Mouse (Mus musculus): ENCODE measurements around the gene Pdzd7. TPM values are rescaled to one million over a fixed set of nuclear protein-coding genes. Genes with fewer than 3 reads are reported as not detected.
A peak's percentile ranks its signal among the peaks of the same experiment; 100 is the strongest.

Pdzd7 gene
- polyA plus RNA-seq, 1 experiment from 2014 or later: 0.40 TPM

DNA sequence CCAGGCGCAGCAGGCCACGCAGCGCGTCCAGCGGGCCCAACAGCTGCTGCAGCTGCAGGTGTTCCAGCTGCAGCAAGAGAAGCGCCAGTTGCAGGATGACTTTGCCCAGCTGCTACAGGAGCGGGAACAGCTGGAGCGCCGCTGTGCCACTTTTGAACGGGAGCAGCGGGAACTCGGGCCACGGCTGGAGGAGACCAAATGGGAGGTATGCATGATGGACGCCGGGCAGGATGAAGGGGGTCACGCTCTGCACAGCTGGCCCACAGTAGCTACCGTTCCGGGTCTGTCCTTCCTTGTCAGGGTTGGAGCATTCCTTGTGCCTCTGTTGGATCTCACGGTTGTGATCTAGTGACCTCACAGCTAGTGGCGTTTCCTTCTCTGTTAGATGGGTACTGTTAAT is 20.7 kb downstream of the Pdzd7 start:
- H3K27ac ChIP-seq: no peak overlapping the region
- H3K9me3 ChIP-seq: no peaks in the 10 kb centered on the region
- H3K4me1 ChIP-seq (replicated peaks): peaks cover 38% of the 10 kb centered on the region
- peaks cover 33% of the 10 kb centered on the region for H3K36me3 ChIP-seq
- no peak overlapping the region for H3K4me2 ChIP-seq (replicated peaks)
- no peaks in the 10 kb centered on the region for H3K27me3 ChIP-seq (replicated peaks)
- no peak overlapping the region for H3K4me3 ChIP-seq (replicated peaks)
- H3K9ac ChIP-seq: no peak overlapping the region
- no peak for ATAC-seq
- 84% methylated on average over 20 of the region's 20 CpGs for WGBS

DNA sequence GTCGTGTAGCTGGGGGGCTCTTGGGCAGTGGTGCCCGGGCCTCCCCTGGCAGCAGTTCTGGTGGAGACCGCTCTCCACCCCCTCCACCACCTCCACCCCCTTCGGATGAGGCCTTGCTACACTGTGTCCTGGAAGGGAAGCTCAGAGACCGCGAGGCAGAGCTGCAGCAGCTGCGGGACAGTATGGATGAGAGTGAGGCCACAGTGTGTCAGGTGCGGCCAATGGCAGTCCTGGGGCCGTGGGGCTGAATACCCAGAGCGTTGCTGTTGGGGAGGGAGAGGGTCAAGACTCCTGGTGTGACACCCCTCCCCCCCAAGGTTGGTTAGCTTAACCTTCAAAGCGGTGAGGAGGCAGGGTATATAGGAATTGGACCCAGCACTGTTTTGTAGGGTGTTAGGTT is 21.5 kb downstream of the Pdzd7 start:
- Histone ChIP-seq H3K27me3 (replicated peaks) (no peaks in the 10 kb centered on the region), H3K27ac (no peak overlapping the region), H3K9ac (no peak overlapping the region), H3K9me3 (no peaks in the 10 kb centered on the region), H3K36me3 (peaks cover 33% of the 10 kb centered on the region), H3K4me2 (replicated peaks) (no peak overlapping the region), H3K4me1 (replicated peaks) (peaks cover 45% of the 10 kb centered on the region), H3K4me3 (replicated peaks) (no peak overlapping the region)
- ATAC-seq: no peak
- WGBS: 78% methylated on average over 11 of the region's 11 CpGs

DNA sequence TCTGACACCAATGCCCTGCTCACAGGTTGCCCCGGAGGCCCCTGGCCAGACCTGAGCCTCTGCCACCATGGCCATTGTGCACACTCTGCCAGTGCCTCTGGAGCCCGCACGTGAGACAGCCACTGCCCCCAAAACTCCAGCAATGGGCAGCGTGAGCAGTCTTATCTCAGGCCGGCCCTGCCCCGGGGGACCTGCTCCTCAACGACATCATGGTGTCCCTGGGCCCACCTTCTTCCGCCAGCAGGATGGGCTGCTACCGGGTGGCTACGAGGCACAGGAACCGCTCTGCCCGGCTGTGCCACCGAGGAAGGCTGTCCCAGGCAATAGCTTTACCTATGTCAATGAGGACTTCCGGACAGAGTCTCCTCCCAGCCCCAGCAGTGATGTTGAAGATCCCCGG is 24.2 kb downstream of the Pdzd7 start:
- peaks cover 36% of the 10 kb centered on the region for H3K4me1 ChIP-seq (replicated peaks)
- no peaks in the 10 kb centered on the region for H3K9me3 ChIP-seq
- no peak for ATAC-seq
- WGBS: 84% methylated on average over 15 of the region's 15 CpGs
- H3K27ac ChIP-seq: no peak overlapping the region
- no peak overlapping the region for H3K4me3 ChIP-seq (replicated peaks)
- 0 out of 2 replicates have a peak overlapping the region, but pooled peaks have one; percentile 13 for H3K4me2 ChIP-seq (replicated peaks)
- H3K27me3 ChIP-seq (replicated peaks): no peaks in the 10 kb centered on the region
- H3K9ac ChIP-seq: peak overlapping the region; percentile 23
- H3K36me3 ChIP-seq: peaks cover 29% of the 10 kb centered on the region

DNA sequence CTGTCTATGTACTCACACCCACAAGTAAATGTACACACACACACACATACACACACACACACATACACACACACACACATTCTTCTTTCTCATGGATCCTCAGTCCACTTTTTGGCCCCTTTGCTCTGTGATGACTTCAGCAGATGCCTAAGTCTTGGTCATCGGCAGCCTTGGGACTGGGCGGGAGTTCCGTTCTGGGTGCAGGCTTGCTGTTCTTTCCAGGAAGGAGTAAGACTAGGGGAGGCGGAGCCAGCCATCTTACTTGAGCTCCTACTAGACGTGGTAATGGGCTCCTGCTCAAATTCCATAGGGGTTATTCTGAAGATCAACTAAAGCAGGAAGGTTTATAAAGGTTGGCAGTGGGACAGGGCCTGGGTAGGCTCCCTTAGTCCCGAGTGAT is 25.2 kb downstream of the Pdzd7 start:
- Histone ChIP-seq H3K27me3 (replicated peaks) (no peaks in the 10 kb centered on the region), H3K36me3 (peaks cover 20% of the 10 kb centered on the region), H3K9ac (no peak overlapping the region), H3K27ac (no peak overlapping the region), H3K4me1 (replicated peaks) (peaks cover 35% of the 10 kb centered on the region), H3K4me3 (replicated peaks) (0 out of 2 replicates have a peak overlapping the region, but pooled peaks have one; percentile 4), H3K4me2 (replicated peaks) (peak overlapping the region; percentile 47), H3K9me3 (no peaks in the 10 kb centered on the region)
- WGBS: 46% methylated on average over 6 of the region's 6 CpGs
- ATAC-seq: no peak

DNA sequence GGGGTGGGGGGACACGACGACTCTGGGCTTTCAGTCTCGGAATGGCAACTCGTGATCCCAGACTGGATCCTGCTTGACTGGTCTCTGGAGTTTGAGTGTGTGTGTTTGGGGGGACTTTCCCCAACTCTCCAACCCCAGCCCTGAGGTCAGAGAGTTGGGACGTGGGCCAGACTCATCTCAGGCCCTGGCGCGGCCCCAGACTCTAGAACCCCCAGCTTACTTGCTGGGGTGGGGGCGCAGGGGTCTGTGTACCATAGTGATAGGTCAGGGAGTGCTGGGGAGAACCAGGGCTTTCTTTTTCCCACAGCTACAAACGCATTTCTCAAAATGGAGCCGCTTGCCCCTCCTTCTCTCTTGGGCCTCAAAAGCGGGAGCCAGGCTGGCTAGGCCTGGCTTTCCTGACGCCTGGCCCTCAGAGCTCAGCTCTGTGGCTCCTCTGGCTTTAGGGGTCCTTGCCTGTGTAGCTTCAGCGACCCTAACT is 27.1 kb downstream of the Pdzd7 start:
- Histone ChIP-seq H3K4me2 (replicated peaks) (peak overlapping the region; percentile 83), H3K9me3 (no peaks in the 10 kb centered on the region), H3K4me3 (replicated peaks) (peak overlapping the region; percentile 63), H3K4me1 (replicated peaks) (peaks cover 44% of the 10 kb centered on the region), H3K36me3 (peaks cover 7% of the 10 kb centered on the region; the same call in 1 of the 2 replicates), H3K27ac (peak overlapping the region; percentile 99), H3K27me3 (replicated peaks) (no peaks in the 10 kb centered on the region), H3K9ac (peak overlapping the region; percentile 84)
- 0% methylated on average over 13 of the region's 13 CpGs for WGBS
- ATAC-seq: 0 out of 2 replicates have a peak, but pooled peaks have one; percentile 0

DNA sequence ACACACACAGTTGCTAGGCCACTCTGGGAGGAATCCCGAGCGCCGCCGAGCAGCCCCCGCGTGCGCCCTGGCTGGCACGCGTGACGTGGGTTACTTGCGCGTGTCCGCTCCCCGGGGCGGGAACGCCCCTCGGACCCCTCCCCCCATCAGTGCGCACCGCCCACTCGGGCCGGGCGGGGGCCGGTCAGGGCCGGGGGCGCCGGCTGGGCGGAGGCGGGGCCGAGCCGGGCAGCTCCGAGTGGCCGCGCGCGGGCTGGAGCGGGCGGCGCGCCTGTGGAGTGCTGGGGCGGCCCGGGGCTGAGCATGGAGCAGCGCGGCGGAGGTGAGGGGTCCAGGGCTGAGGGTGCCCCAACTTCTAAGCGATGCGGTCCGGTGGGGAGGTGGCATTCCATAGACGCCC is 27.6 kb downstream of the Pdzd7 start:
- under 1% methylated on average over 46 of the region's 48 CpGs for WGBS
- no peaks in the 10 kb centered on the region for H3K27me3 ChIP-seq (replicated peaks)
- H3K9me3 ChIP-seq: no peaks in the 10 kb centered on the region
- peaks cover 6% of the 10 kb centered on the region; the same call in 1 of the 2 replicates for H3K36me3 ChIP-seq
- ATAC-seq: peak; percentile 62
- H3K9ac ChIP-seq: peak overlapping the region; percentile 84
- H3K27ac ChIP-seq: peak overlapping the region; percentile 99
- peak overlapping the region; percentile 63 for H3K4me3 ChIP-seq (replicated peaks)
- H3K4me2 ChIP-seq (replicated peaks): peak overlapping the region; percentile 83
- peaks cover 45% of the 10 kb centered on the region for H3K4me1 ChIP-seq (replicated peaks)

DNA sequence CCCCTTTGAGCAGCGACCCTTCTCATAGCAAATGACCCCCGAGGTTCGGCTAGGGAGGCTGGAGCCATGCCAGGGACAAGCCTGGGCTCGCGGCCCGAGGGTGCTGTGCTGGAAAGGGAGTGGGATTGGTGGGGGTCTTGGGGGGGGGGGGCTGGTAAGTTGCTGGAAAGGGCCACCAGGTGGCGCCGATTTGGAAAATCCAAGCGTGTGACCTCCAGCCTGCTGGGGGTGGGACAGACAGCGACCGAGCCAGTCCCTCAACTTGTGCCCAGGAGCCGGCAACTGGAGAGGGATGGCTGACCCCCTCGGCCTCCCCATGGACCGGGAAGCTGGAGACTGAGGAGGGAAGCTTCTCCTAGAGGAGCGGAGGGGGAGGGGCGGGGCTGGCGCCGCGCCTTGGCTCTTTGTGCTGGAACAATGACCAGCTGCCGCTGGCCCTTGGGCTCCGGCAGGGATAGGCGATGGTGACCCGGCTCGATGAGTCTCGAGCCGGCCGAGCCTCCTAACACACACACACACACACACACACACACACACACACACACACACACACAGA is 28.2 kb downstream of the Pdzd7 start:
- Histone ChIP-seq H3K27ac (peak overlapping the region; percentile 99), H3K4me1 (replicated peaks) (peaks cover 47% of the 10 kb centered on the region), H3K27me3 (replicated peaks) (no peaks in the 10 kb centered on the region), H3K4me3 (replicated peaks) (peak overlapping the region; percentile 63), H3K4me2 (replicated peaks) (peak overlapping the region; percentile 83), H3K36me3 (peaks cover 6% of the 10 kb centered on the region; the same call in 1 of the 2 replicates), H3K9me3 (no peaks in the 10 kb centered on the region), H3K9ac (peak overlapping the region; percentile 84)
- WGBS: 2% methylated on average over 24 of the region's 27 CpGs
- ATAC-seq: peak; percentile 44

DNA sequence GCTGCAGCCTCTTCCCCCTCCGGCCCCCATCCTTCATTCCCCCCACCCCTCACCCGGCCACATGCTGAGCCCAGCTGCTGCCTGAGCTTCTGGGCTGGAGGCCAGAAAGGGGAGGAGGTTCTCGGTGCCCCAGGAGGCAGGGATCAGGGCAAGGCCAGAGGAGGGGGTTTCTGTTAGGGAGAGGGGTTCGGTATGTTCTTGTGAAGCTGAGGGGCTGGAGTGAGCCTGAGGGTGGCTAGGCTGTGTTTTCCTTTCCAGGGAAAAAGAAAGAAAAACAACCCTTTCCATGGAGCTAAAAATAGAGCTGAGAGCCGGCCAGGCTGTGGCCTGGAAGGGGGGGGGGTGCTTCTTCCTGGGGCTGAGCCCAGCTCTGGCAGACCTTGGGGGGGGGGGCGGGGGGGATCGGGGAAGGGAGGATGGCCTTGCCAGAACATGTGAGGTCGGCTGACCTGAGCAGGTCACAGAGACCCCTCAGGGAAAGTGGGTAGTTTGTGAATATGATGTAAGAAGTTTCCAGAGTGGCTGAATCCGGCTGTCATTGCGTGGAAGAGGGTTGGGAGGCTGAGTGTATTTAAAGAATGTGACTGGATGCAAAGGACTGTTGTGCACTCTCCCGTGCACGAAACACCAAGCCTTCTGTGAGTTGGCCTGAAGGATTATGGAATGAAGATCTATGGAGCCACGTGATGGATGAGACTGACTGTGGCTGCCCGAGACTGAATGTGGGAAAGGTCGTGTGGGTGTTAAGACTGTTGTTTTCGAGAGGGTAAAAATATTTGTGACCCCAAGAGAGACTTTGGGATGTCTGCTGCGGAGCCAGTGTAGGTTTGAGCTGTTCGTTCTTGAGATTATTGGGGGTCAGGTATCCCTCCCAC is 28.9 kb downstream of the Pdzd7 start:
- Histone ChIP-seq H3K9me3 (no peaks in the 10 kb centered on the region), H3K4me1 (replicated peaks) (peaks cover 43% of the 10 kb centered on the region), H3K4me3 (replicated peaks) (peak overlapping the region; percentile 63), H3K27ac (peak overlapping the region; percentile 99), H3K4me2 (replicated peaks) (peak overlapping the region; percentile 83), H3K36me3 (peaks cover 8% of the 10 kb centered on the region; the same call in 1 of the 2 replicates), H3K27me3 (replicated peaks) (no peaks in the 10 kb centered on the region), H3K9ac (peak overlapping the region; percentile 84)
- WGBS: under 1% methylated on average over 17 of the region's 18 CpGs
- ATAC-seq: peak; percentile 18

DNA sequence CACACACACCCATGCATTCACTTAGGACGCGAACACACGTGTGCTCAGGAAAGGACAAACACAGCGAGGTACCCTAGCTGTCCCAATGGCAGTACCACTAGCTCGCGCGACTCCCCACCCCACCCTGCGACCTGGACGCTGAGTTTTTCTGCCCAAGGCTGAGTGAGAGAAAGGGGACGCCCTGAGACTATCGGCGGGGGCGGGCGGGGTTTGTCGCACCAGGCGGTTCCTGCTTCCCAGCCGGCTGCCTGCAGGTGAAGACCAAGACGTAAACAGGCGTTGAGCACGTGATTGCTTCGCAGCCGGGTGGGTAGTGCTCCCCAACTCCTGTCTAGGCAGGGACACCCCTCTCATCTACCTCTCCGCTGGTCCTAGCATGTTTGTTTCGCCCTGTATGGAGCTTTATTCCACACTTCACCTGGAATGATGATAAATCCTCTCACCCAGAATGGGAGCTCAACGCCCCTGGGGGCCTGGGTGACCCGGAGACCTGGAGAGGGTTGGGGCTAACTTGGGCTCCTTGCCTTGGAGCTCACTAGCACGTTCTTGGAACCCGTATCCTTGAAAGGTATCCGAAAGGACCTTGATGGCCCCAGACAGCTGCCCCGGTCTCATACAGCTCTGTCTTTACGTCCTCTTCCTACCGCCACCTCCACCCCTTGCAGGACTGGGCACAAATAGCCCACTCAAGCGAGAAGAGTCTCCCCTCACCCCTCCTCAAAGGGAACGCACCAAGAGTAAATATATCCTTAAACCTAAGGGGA is 29.8 kb downstream of the Pdzd7 start:
- WGBS: under 1% methylated on average over 34 of the region's 34 CpGs
- ATAC-seq: peak; percentile 6; the same call in 1 of the 2 replicates

DNA sequence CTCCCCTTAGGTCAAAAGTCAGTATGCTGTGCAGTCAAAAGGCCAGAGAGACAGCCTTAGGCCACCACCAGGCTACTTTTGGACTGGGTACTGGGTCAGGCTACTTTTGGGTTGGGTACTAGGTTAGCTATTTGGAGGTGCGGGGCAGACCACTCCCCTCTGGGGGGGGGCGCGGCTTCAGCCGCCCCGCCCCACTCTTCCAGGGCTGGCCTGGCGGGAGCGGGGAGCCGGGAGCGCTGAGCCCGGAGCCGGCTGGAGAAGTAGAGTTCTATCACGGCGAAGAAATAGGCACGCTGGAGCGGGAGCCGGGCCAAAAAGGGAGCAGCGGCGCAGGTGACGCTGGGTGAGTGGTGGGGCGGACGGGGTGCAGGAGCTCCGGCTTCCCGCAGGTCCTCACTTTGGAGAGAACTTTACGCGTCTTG is 30.5 kb downstream of the Pdzd7 start:
- H3K4me2 ChIP-seq (replicated peaks): peak overlapping the region; percentile 83
- peaks cover 16% of the 10 kb centered on the region for H3K36me3 ChIP-seq
- peak overlapping the region; percentile 76 for H3K9ac ChIP-seq
- H3K4me1 ChIP-seq (replicated peaks): peaks cover 27% of the 10 kb centered on the region
- H3K9me3 ChIP-seq: no peaks in the 10 kb centered on the region
- ATAC-seq: peak; percentile 36
- peak overlapping the region; percentile 63 for H3K4me3 ChIP-seq (replicated peaks)
- peak overlapping the region; percentile 99 for H3K27ac ChIP-seq
- H3K27me3 ChIP-seq (replicated peaks): no peaks in the 10 kb centered on the region
- 0% methylated on average over 24 of the region's 25 CpGs for WGBS

More for the DNA sequence above, 29.8 kb downstream of the Pdzd7 start:
- H3K4me1 ChIP-seq (replicated peaks): peaks cover 35% of the 10 kb centered on the region
- no peaks in the 10 kb centered on the region for H3K9me3 ChIP-seq
- H3K27me3 ChIP-seq (replicated peaks): no peaks in the 10 kb centered on the region
- peak overlapping the region; percentile 63 for H3K4me3 ChIP-seq (replicated peaks)
- peak overlapping the region; percentile 83 for H3K4me2 ChIP-seq (replicated peaks)
- H3K9ac ChIP-seq: peak overlapping the region; percentile 76
- peak overlapping the region; percentile 99 for H3K27ac ChIP-seq
- peaks cover 9% of the 10 kb centered on the region for H3K36me3 ChIP-seq

DNA sequence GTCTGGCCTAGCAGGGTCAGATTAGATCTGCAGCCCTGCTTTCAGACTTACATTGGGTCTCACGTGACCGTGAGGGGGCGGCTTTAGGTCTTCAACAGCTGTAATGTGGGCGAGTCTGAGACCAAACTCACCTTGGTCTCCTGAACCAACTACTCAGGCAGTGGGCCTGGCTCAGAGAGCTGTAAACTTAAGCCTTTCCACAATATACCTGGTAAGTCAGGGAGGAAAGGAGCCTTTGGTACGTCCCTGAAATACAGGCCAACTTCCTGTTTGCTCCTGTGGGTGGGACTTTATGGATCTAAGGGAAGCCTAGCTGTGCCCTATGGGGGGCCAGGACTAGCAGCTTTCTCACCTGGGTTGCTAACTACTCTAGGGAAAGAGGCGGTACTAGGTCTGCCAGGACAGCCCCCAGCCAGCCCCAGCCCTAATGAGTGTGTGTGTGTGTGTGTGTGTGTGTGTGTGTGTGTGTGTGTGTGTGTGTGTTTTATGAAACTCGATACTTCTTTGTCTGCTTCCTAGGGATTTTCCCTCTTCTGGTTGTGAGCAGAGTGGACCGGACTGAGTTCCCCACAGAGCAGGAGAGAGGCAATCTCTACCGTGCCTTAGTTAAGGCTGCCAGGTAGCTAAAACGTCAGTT is 31.1 kb downstream of the Pdzd7 start, which contains the start of gene Lzts2:
Gene Lzts2 (plus strand): TSS at position 80 of the 637 bp plus-strand sequence.
- peaks cover 22% of the 10 kb centered on the region for H3K4me1 ChIP-seq (replicated peaks)
- H3K4me2 ChIP-seq (replicated peaks): peak within 1 kb of the TSS; percentile 83
- peak within 1 kb of the TSS; percentile 76 for H3K9ac ChIP-seq
- H3K27ac ChIP-seq: peak within 1 kb of the TSS; percentile 99
- peak within 1 kb of the TSS; percentile 63 for H3K4me3 ChIP-seq (replicated peaks)
- H3K27me3 ChIP-seq (replicated peaks): no peaks in the 10 kb centered on the region
- H3K36me3 ChIP-seq: peaks cover 19% of the 10 kb centered on the region
- no peaks in the 10 kb centered on the region for H3K9me3 ChIP-seq
- 10% methylated on average over 10 of the region's 10 CpGs for WGBS
- ATAC-seq: peak; percentile 63
